Mouse (Mus musculus) lung, adult 18-20 months (tissue): ENCODE results near the gene Tiam1.

ENCODE experiments used
- DNase-seq, 2 experiments: peaks; one replicate each; pipeline ENCODE4 v3.0.0; 2022; ENCODE audit warnings: mixed read lengths in 2 of 2

Gene Tiam1

GRCm38 (mm10) chr16:89831172-89831571, 312.4 kb downstream of the Tiam1 start:
- peak; percentile 40 to 67 for DNase-seq

GRCm38 (mm10) chr16:89830221-89830648, 313.3 kb downstream of the Tiam1 start:
- peak; percentile 60 to 70 for DNase-seq

DNA sequence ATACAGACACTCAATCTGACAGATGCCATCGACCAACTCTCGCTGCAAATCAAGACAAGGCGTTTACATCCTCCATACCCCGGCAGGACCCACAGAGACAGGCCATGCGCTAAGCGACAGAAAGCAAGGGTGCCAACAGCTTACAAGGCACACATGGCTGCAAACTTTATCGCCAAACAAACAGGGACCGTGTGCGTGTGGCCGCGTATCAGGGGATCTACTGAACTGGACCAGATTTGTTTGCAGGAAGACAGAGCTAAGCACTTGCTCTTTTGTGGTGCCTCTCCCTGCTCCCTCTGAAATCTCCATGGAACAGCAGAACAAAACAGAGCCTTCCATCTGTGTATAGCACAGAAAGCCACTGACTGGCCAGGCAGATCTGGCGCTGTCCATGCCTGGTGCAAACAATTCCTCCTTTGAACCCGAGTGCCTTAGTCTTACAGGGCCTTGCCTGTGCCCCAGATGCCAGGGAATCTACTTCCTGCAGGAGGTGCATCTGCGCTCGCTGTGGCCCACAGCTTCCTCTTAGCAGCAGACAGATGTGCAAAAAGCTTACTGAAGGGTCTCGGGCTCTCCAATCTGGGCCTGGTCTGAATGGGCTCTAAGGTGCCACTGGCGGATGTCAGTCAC, 316.0 kb downstream of the Tiam1 start:
- DNase-seq: no peak

DNA sequence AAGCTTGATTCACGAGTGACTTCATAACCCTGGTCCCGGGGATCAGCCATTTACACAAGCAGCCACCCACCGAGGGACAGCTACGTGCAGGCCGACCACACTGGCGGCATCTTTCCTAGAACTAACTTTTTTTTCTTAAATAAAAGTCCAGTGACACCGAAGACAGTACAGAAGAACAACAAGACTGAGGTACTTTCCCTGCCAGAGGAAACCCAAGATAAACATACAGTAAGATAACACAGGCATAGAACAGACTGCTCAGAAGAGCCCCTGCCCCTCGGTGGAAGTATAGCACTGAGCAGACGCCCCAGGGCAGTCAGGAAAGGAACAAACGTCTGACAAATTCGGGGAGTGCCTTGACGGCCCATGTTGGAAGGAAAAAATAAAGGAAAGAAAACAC, 317.7 kb downstream of the Tiam1 start:
- no peak for DNase-seq

GRCm38 (mm10) chr16:89822882-89823281, 320.7 kb downstream of the Tiam1 start:
- no peak for DNase-seq

DNA sequence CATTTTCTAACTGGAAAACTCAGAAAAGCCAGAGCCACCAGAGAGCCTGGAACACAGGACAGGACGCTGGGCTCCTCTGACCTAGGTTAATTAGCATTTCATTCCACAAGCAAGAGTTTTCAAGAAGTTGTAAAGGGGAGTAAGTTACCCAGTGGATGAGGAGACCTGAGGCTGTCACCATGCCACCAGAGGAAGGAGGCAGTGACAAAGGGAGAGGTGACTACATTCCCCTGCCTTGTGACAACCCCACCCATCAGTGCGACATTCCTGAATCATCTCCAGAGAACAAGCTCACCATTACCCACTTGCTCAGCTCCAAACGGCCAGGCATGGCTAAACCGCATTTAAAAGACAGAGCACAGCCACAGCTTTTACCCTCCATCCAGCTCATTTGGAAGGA, 324.9 kb downstream of the Tiam1 start:
- no peak for DNase-seq

GRCm38 (mm10) chr16:89817861-89818630, 325.5 kb downstream of the Tiam1 start:
- no peak for DNase-seq

DNA sequence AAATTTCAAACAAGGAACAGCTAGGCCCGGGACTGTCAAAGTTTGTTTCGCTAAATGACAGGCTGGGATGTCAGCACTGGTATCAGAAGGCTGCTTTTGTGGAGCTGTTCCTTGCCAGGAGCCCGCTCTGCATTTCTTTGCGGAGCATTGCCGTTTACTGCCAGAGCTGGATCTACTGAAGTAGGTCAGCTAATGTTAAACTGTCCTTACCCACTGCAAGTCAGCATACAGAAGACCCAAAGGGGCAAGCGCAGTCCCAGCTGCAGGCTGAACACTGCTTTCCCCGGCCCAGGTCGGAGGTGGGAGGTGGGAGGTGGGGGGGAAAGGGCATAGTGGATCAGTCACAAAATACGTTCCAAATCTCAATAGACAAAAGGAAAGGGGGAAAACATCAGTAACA, 326.3 kb downstream of the Tiam1 start:
- DNase-seq: no peak

GRCm38 (mm10) chr16:89816506-89817172, 326.9 kb downstream of the Tiam1 start:
- peak; percentile 12 to 41 for DNase-seq

- no peak for DNase-seq
These were observed 330.0 kb downstream of the Tiam1 start for GRCm38 (mm10) chr16:89813536-89813935.

- DNase-seq: no peak
These were observed 330.7 kb downstream of the Tiam1 start for GRCm38 (mm10) chr16:89812891-89813290.

DNA sequence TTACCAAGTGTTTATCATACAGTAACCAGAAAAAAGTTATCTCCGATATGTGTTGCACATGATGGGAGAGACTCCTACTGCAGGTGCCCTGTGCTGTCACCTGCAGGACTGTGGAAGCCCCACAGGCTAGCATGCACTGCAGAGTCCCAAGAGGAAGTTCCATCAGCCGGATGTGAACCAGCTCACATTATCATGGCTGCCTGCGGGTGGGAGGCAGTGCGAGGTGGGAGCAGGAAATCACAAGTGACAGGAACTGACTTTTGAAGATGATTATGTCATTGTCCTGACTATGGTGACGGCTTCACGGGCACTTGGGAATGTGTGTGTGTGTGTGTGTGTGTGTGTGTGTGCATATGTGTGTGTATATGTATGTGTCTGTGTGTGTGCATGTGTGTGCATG, 333.2 kb downstream of the Tiam1 start:
- DNase-seq: no peak

DNA sequence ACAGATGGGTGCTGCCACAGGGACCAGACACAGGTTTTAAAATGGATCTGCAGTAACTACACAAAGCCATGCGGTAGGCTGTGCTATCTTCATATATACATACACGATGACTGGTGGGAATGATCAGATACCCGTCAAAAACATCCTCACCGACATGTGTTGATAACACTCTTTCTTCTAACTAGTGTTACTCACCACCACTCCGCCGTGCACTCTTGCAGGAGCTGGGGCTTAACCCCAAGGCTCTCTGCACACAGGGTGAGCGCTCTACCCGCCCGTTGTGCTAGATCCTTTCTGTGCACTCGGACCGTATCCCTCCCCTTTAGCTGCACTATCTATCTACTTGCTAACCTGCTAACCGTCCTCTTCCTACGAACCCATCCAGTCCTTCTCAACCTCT, 335.4 kb downstream of the Tiam1 start:
- no peak for DNase-seq

DNA sequence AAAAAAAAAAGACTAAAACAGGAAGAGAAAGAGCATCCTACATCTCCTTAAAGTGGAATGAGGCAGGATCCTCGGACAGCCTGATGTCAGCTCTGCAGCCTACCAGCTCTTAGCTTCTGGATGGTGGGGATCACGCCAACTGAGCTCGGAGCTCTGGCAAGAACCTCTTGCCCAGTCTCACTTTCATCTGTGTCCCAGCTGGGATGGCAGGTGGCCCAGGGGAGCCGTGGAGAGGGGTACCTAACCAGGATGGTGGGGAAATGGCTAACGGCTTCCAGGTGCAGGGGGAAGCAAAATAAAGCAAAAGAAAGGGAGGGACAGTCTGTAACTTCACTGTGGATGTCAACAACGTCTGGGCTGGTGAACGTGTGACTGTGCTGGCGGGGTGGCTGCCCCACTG, 337.6 kb downstream of the Tiam1 start:
- no peak for DNase-seq

DNA sequence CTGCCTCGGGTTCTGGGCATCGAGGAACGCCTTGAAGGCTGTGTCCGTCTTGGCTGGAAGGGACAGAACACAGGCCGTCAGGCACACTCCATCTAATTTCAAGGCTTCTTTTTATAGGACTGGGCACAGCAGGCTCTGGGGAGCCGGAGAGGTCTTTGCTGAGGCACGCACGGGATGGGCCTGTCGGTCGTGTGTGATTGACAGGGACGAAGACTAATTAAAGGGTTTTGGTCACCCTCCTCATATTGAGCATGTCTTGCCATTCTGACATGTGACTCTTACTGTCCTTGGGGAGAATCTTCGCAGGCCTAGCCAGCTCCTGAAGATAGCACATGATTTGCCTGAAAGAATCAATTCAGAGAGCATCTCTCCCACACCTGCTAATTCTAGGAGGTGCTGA, 338.4 kb downstream of the Tiam1 start:
- DNase-seq: no peak

GRCm38 (mm10) chr16:89801493-89801892, 342.1 kb downstream of the Tiam1 start:
- no peak for DNase-seq

- peak; percentile 18 to 21 for DNase-seq
These were observed 343.8 kb downstream of the Tiam1 start for GRCm38 (mm10) chr16:89799772-89800171.

- no peak for DNase-seq
These were observed 347.0 kb downstream of the Tiam1 start for GRCm38 (mm10) chr16:89796566-89796965.

- DNase-seq: no peak
These were observed 353.7 kb downstream of the Tiam1 start for GRCm38 (mm10) chr16:89789792-89790434.

DNA sequence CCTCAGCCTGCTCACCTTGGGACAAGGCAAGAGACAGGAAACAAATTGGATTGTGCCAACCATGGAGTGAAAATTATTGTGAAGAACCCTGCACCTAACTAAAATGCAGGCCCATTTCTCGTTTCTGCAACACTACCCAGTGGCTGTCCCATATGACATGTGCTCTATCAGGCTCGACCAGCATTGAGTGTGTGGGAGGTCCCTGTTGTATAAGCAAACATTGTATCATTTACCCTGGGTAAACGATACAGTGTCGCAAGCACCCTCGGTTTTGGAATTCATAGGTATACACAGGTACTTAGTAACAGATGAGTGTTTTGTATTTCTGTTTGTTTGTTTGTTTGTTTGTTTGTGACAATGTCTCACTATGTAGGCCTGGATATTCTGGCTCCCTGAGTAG, 357.8 kb downstream of the Tiam1 start:
- peak in 1 of 2 experiments; percentile 46 for DNase-seq

DNA sequence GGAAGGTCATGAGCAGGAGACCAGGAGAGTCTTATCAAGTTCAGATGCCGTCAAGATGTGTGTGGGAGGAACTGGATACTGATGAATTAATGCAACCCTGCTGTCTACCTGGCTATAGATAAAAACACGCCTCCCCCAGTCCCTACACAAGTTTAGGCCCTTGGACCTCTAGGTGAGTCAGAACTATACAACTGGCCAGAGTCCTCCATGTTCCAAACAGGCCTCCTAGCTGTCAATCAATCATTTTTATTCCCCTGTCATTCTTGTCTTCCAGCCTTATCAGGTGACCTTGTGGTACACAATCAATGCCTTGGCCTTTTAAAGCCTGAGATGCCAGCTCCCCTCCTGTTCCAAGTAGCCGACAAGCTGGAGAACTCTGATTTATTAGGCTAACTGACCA, 363.9 kb downstream of the Tiam1 start:
- no peak for DNase-seq

DNA sequence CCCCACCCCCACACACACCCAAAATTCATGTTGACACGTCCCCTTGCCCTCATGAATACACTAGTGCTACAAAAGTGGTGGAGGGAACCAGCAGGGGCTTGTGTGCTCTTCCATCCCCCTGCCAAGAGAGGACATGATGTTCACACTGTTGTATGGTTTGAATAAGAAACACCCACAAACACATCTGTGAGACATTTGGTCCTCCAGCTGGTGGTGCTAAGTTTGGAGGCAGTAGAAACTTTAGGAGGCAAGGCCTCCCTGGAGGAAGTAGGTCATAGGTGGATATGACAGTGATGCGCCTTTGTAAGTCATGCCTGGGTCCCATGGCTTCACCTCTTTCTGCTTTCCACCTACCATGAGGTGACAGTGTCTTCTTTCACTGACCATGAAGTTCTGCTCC, 366.1 kb downstream of the Tiam1 start:
- no peak for DNase-seq

DNA sequence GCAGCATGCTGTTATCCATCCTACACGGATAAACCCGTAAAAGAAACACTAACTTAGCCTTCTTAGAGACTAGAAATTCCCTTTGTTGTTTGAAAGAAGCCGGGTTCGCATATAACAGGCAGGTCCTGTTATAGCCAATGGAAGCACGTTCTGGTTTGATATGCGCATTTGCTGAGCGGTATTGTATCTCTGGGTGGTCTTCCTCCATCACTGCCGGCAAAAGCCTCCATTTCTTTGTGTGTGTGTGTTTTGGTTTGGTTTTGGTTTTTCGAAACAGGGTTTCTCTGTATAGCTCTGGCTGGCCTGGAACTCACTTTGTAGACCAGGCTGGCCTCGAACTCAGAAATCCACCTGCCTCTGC, 369.0 kb downstream of the Tiam1 start:
- no peak for DNase-seq
